Mouse (Mus musculus): ENCODE measurements around the gene Scamp1. TPM values are rescaled to one million over a fixed set of nuclear protein-coding genes. Genes with fewer than 3 reads are reported as not detected.

Gene Scamp1
- total RNA-seq, 2 experiments from 2014 or later: 29.7 to 36.6 TPM

- no peak for DNase-seq
- intact Hi-C loops (cut with DNase I): no loop called here
These were observed 131.0 kb downstream of the Scamp1 start for GRCm38 (mm10) chr13:94154512-94155296.

- intact Hi-C loops (cut with DNase I): no loop called here
- no peak for DNase-seq
These were observed 132.0 kb downstream of the Scamp1 start for GRCm38 (mm10) chr13:94153658-94154057.

- intact Hi-C loops (cut with DNase I): no loop called here
These were observed 132.8 kb downstream of the Scamp1 start for GRCm38 (mm10) chr13:94152836-94153235.

More at GRCm38 (mm10) chr13:94152836-94153235, 132.8 kb downstream of the Scamp1 start:
- no peak for DNase-seq

Other genes with a start within 250 kb of the Scamp1 start
- gene Lhfpl2, start 228.1 kb downstream of the Scamp1 start, total RNA-seq (2021): 1 to 10 TPM; 2.5 to 3.7 TPM
- 10 to 100 TPM; 24.7 to 29.0 TPM for gene Ap3b1, start 73.1 kb upstream of the Scamp1 start, total RNA-seq (2021)